Mouse (Mus musculus): ENCODE results near the gene Nelfcd.

Gene Nelfcd

DNA sequence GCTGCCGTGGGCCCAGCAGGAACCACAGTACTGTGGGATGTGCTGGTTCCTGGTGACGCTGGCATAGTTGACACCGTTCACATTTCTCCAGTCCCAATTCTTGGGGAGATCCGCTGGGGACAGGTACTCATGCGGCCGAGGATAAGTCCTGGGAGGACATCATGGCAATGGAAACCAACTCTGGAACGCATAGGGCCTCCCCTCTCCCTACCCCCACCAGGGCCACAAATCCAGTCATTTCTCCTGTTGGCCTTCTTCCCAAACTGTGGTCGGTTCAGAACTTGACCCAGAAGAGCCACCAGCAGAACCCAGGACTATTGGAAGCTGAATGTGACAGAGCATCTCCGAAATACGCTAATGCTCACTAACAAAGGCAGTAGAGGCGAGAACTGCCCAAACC lies 22.6 kb downstream of the Nelfcd start:
- no peak for DNase-seq

DNA sequence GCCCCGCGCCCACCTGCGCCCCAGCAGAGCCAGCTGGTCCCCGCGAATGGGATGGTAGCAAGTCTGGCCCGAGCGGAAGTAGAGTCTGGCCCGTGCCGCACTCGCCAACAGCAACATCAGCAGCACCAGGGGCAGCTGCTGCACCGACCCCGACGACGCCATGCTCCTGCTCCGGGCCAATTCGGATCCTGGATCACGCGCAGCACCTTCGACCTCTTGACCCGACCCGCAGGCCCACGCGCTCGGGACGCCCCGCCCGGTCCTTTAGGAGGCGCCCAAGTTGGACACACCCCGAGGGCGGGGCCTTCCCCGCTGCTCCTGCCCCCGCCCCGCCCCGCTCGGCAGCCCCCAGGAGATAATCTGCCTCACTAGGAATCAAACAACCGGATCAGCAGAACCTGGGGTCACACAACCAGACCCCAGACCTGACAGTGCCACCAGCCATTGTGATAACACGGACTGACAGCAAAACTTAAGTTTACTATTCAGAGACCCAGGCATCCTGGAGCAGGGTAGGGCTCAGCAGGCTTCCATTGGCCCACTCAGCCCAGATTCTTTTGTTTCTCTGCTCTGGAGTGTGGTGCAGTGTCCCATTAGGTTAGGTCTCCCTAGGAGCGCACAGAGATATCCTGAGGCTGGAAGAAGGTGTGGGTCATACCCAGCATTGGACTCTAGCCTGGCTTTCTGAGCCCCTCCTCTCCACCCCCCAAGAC lies 23.3 kb downstream of the Nelfcd start, which contains the start of gene Ctsz:
Ctsz (minus strand) TSS at position 303 of the 713 bp plus-strand sequence.
- peak; percentile 64 for DNase-seq

- DNase-seq, result peak; percentile 75
These were observed 23.8 kb downstream of the Nelfcd start for GRCm38 (mm10) chr2:174439450-174439838.

DNA sequence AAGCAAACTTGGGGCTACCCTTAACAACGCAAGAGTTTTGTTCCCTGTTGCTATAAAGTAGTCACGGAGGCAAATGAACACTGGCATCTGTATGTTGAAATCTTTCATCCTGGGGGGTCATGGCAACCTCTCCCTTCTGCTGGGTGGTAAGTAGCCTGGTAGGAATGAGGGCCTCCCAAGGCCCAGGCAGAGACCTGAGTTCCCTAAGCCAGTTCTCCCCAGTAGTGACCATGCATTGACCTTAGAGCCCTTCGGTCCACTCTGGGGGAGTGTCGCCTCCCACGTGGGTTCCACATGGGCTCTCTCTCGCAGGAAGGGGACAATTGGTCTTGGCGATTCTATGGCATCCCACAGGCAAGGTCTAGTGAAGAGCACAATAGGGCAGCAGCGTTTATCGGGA lies 24.4 kb downstream of the Nelfcd start:
- DNase-seq, result no peak

- no peak for DNase-seq
These were observed 26.3 kb downstream of the Nelfcd start for GRCm38 (mm10) chr2:174441898-174442297.

GRCm38 (mm10) chr2:174442460-174442859 lies 26.9 kb downstream of the Nelfcd start:
- no peak for DNase-seq

DNA sequence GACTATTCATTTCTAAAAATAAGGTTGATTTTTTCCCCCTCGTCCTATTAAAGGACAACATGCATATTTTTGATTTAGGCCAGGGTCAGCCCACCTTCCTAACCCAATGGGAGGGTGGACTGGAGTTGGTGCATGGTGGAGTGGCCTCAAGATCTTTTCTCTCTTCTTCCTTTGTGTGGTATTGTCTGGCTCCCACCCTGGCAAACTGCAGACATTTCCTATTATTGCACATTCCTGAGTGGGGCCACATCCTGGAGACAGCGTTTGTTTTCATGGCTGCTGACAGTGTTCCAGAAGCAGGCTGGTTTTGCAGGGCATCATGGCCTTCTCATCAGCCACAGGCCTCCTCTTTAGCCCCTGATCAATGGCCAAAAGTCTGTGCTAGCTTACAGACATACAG lies 27.4 kb downstream of the Nelfcd start:
- DNase-seq, result no peak

DNA sequence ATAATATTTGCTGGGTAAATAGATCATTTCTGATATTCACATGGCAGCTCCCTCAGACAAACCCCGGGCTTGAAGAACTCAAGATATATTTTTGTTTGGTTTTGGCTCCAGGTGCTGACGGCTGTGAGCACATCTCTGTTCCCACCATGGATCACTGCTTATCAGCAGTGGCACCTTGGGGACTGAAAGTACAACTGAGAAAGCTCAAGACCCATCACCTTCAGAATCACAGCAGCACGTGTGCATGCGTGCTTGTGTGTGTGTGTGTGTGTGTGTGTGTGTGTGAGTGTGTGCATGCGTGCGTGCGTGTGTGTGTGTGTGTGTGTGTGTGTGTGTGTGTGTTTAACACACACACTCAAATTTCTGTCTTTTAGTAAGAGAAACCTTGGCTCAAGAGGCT lies 28.8 kb downstream of the Nelfcd start:
- DNase-seq, result no peak

GRCm38 (mm10) chr2:174445018-174445417 lies 29.4 kb downstream of the Nelfcd start:
- no peak for DNase-seq

DNA sequence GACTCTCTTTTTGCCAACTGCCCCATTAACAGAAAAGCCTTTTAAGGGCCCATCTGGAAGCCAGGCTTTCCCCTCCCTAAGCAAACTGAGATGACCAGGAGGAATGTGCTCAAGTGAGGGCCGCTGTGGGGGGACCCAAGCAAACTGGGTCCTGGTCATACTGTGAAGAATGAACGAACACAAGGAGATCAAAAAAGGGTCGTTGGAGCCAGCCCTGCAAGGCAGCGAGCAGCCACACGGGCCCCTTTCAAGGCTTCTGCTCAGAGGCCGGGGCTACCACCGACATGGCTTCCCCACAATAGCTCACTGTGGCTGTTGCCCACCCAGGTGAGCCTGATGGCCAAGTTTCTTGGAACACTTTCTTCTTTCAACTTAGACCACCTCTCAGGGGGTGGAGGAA lies 30.9 kb downstream of the Nelfcd start:
- no peak for DNase-seq

DNA sequence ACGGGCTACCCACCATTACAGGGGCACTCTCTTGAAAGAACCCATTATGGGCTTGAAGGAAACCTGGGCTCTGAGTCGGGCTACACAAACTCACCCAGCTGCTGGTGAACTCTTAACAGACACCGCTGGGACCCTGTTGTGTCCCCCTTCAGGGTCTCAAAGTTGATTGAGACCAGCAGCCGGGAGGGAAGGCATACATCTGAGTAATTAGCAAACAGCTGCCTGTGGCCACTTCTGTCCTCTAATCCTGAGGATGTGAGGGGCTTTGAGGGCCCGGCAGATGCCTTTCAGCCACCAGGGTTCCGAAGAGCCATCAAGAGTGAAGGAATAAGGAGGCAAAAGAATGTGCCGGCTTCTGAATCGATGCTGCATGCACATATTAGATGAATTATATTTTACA lies 31.3 kb downstream of the Nelfcd start:
- no peak for DNase-seq

- DNase-seq, result no peak
These were observed 32.8 kb downstream of the Nelfcd start for GRCm38 (mm10) chr2:174448405-174448804.

DNA sequence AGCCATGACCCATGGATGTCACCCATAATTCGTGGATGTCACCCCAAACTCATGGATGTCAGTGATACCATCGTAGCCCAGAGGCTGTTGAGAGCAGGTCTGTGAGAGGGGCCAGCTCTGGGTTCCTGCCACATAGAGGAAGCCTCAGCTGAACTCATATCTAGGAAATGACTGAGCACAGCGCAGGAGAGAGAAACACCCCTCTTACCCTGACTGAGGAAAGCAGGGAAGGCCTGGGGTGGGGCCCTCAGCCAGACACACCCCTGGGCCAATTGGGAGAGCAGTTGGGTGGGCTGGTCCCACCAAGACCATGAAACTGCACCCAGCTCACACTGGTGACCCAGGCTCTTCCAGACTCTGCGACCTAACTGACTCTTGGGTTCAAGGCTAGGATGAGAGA lies 34.7 kb downstream of the Nelfcd start, which contains the start of gene Tubb1:
Tubb1 (plus strand) TSS at position 343 of the 400 bp plus-strand sequence.
- no peak for DNase-seq

DNA sequence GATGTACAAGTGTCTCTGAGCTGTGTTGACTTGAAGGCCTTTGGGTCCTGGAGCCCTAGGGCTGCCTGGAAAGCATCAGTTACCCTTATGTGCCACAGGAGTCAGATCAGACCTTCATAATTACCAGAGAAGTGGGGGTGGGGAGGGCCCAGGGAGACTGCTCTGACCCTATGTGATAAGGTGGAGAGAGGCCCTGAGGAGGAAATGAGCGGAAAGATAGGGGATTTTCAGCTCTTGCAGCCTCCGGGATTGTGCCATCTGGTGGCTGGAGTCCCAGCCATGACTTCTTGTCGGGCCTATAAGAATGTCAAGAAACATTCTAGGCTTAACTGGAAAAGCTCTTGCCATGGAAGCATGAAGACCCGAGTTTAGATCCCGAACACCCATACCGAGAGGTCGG lies 38.1 kb downstream of the Nelfcd start:
- no peak for DNase-seq

DNA sequence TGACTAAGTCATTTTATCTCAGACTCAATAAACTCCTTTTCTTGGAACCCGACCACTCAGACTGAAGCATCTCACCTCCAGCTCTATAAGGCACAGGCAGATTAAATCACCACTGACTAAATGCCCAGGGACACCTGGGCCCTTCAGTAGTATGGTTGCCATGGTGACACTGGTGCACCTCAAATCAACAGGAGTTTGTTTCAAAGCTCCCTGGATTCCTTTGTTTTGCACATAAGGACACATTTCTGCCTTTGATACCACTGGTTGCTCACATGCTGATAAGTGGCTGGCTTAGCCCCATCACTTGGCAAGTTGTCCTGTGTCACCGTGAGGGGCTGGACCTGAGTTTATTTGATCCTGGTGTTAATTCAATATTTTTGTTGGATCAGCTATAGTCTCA lies 43.8 kb downstream of the Nelfcd start:
- no peak for DNase-seq

GRCm38 (mm10) chr2:174463370-174463769 lies 47.8 kb downstream of the Nelfcd start:
- no peak for DNase-seq

- DNase-seq, result peak; percentile 97
These were observed 48.4 kb downstream of the Nelfcd start, which contains the start of gene Atp5e for GRCm38 (mm10) chr2:174463789-174464523. Gene Atp5e, minus strand, starts transcription at chr2:174464105.

DNA sequence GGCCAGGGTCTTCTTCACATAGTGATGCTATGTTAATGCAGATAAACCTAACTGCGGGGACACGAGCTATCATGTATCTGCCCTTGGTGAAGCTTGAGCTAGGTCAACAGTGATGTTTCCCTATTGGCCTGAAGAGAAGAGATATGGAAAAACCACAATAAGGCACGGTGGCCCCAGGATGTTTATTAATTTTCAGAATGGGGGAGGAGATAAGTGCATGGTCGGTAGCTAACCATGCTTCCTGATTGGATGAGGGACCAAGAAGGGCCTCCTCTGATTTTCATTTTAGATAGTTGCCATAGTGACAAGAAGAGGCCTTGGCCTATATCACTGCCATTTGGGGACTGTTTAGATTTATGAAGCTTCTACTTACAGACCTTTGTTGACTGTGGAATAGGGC lies 54.7 kb downstream of the Nelfcd start:
- DNase-seq, result no peak

- DNase-seq, result no peak
These were observed 55.3 kb downstream of the Nelfcd start for GRCm38 (mm10) chr2:174470786-174471405.

DNA sequence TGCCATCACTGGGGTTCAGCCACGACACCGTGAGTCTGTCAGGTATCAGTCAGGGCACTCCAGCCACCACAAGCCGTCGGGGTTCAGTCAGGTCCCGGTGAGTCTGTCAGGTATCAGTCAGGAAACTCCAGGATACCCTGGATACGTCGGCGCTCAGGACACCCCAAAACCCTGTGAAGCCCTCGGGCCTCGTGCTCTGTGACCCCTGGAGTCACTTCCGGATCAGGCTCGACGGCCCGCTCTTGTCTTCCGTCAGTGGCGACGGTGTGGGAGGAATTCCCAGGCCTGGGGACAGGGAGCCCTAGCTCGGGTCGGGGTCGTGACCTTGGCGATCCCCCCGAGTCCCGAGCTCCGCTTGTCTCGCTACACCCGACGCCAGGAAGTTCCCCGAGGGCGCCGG lies 56.8 kb downstream of the Nelfcd start:
- no peak for DNase-seq

GRCm38 (mm10) chr2:174472818-174473549 lies 57.4 kb downstream of the Nelfcd start, which contains the start of gene Prelid3b:
Gene Prelid3b, minus strand, starts transcription at chr2:174473081.
- peak; percentile 100 for DNase-seq

DNA sequence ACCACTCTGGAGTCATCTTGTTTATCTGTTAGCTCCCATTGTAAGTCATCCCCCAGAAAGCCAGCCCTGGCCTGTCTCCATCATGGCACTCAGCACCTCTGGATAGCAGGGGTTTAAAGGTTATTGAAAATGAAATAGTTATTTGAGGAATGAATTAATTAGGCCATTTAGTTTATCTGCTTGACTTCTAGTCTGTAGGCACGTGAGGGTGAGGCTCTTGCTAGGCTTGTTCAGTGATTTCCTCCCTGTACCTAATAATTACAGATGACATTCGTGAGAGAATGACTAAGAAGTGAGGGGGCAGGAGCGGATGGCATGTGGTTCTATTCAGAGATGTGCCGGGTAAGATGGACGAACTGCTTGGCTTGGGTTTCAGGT lies 57.9 kb downstream of the Nelfcd start:
- DNase-seq, result no peak

Data from layer of hippocampus, adult 9-11 months (tissue).